Mouse (Mus musculus) kidney, adult 18-20 months (tissue): ENCODE measurements at regions not wholly inside any gene's neighbourhood (a gene's known extent, or its start where the extent isn't known, plus 50 kb on each side); places are given as distances from the start of the nearest gene placed in this dataset.
A peak's percentile ranks its signal among the peaks of the same experiment; 100 is the strongest.

Experiments
- DNase-seq: peaks from one replicate; pipeline ENCODE4 v3.0.0; 2021

DNA sequence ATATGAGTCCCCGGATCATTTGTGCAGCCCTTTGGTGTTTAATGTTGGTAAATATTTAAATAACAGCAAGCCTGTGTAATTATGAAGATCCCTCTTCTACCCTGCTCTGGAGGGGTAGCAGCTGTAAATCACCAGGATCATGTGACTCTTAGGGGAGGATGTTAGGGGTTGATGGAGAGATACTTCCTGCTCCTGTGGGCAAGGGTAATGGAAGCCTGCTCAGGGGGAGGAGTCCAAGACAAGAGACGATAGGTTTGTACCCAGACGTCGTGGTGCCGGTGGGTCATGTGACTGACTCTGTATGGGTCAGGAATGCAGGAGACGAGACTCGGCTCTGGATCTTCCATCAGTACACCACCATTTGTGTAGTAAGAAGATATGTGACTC lies 166.7 kb downstream of the Cdh26 start:
- DNase-seq, result no peak

DNA sequence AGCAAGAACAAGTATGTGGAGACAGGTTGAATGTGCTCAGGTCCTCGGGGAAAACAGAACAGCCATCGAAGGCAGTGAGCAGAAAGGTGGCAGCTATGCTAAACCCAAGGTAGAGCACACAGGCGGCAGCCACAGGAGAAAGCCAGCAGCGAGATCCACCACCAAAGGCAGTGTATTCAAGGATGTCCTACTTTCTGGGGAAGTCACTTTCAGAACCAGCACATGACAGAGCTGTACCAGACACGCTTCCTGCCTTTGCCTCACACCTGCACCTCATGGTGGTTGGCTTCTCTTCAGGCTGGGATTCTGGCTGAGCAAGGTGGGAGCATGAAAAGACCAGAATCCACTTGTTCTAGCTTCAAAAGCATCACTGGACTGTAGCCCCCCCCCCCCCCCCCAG lies 168.0 kb downstream of the Cdh26 start:
- DNase-seq, result no peak

DNA sequence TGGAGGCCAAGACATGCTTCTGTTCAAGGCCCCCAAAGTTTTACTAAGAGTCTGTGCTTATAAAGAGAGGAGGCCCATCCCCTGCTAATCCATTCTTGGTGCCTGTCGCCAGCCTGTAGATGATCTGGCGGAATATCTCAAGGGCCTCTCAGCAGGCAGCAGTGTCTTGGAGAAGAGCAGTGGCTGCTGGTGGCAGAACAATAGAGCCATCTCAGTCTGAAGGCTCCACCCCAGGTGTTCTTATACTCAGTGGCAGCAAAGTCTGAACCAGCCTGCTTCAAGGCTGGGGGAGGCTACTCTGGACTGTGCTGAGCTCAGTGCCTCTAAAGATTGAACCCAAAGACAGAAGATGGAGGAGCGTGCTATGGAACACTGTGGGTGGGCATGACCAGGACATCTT lies 168.5 kb downstream of the Cdh26 start:
- no peak for DNase-seq

DNA sequence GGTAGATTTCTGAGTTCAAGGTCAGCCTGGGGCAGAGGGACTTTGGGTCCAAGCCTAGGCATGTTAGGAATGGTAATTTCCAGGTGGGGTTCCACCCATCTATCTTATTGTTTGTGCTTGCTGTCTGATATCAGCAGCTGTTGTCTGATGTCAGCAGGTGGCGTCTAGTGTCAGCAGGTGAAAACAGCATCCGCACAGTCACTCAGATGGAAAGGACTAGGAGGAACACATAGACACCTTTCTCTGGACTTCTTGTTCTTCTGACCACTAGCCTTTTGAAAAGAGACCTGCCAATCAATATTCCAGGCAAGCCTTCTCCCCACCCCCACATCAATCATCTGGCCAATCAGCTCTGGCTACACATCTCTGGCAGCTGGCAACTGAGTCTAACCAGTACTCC lies 173.1 kb downstream of the Cdh26 start:
- no peak for DNase-seq

DNA sequence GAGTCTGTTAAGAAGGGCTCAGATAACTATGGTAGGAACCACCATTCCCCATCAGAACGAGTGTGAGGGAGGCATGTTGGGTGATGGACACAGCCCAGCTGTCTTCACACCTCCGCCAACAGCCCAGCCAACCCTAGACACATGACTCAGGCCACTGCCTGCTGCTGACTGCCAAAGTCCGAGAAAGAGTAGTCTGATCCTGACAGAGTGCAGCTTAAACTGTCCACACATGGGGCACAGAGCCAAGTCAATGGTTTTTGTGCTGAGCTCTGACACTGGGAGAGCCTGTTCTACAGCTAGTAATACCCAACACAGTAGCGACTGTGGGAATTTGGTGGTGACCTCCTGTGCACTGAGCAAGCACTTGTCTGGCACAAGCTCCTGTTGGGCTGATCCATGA lies 176.4 kb downstream of the Cdh26 start:
- peak; percentile 83 for DNase-seq

DNA sequence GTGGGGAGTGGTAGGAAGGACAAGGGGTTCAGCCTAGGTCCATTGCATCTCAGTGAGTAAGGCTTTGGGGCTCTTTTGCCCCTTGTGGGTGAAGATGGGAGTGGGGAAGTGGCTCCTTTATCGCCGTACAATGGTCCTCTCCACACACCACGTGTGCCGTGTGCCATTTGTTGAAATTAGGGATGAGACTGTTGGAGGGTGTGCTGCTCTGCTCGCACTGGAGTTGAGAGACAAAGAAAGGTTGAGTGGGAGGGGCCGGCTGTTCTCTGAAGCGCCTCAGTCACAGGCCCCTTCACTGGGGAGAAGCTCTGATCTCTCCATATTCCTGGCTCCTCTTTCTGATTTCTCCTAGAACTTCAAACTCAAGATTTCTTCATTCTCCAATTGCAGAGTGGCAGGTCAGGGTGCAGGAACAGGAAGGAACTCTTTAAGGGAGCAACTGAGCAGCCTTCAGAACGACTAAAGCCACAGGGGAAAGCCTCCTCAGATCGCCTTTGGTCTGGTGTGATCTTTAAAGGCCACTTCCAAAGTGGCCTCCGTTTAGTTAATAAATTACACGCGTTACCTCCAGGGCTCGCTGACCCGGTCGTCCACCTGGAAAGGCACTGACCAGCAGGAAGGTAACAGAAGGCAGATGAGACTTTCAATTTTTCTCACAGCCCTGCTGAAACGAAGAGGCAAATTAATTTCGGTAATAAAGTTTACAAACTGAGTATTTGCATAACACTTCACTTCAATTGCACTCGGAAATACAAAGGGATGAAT lies 180.1 kb downstream of the Cdh26 start:
- DNase-seq, result peak; percentile 63

GRCm38 (mm10) chr2:178614761-178615160 lies 184.4 kb downstream of the Cdh26 start:
- DNase-seq, result no peak

- no peak for DNase-seq
Measured at GRCm38 (mm10) chr2:178622801-178623200, 192.5 kb downstream of the Cdh26 start.

- no peak for DNase-seq
Measured at GRCm38 (mm10) chr2:178624475-178624874, 194.1 kb downstream of the Cdh26 start.

DNA sequence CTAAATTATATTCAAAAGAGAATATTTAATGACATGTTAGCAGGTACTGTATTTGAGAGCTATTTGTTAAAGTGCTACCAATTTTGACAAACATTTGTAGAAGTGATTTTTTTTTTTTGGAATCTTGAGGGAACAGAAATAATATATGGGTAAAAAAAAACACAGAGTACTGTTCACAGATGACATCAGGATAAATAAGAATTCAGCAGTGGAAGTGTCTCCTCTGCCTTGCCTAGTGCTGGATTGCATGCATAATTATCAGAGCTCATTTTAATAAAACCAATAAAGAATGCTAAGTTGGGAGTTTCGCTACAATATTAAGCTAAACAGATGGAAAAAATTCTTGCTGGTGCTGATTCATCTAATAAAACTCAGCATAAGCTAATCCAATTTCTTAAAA lies 194.6 kb downstream of the Cdh26 start:
- no peak for DNase-seq

DNA sequence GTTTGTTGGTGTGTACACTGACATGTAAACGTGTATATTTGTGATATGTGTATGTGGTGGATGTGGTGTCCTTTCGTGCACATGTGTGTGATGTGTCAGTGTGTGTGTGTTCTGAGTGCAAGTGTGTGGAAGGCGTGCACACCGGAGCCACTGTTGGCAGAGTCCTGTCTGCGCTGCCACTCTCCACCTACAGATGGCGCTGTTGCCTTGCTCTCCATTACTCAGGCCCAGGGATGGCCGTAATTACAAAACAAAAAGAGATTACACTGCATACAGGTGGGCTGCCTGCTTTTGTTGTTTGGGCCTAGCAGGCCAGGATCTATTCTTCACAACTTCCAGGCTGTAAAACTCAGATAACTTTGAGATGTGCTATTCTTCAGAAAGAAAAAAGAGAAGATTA lies 199.4 kb downstream of the Cdh26 start:
- peak; percentile 78 for DNase-seq

DNA sequence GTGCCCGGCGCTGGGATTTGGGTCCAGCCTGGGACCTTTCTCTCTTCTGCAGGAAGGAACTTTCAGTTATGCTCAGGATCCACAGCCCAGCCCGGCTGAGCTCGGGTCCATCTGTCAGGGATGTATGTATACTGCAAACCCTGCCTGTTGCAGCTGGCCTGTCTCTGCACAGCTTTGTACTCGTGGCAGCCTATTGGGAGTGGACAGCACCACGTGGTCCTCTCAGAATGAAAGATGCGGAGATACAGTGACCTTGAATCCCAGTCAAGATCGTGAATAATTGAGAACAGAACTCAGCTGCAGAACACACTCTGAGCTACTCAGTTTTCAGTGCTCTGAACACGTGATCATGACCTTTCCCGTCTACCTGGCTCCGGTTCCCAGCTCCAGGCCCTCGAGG lies 200.2 kb downstream of the Cdh26 start:
- no peak for DNase-seq

DNA sequence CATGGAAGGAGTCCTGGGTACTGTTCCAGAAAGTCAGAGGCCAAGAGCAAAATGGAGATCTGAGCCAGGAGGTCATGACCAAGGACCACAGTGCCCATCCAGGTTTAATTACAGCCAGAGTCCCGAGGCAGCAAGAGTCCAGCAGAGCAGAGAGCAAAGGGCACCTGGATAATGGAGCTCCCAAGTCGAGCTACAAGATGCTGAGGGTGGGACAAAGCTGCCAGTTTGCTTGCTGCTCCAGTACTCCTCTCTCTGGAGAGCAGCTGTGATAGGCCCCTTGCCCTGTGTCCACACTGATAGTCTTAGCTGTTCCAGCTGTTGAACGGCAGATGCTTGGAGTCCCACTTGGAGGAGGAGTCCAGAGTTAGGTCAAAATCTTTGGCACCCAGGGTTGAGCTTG lies 201.0 kb downstream of the Cdh26 start:
- peak; percentile 63 for DNase-seq

DNA sequence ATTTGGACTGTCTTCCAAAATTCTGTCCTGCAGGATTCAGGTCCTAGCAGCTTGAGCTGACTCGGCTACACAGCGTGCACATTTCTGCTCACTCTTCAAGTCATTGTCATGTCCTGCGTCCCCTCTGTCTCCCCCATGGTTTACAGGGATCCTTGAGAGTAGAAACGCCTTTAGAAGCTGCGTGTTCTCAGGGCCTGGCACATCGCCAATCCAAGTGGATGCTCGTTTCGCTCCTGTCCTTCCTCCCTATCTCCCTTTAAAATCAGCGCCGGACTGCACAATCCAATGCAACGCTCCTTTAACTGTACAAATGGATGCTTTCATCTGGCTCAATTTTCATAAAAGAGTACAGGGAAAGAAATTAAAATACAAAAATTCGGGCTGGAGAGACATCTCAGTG lies 201.6 kb downstream of the Cdh26 start:
- no peak for DNase-seq

DNA sequence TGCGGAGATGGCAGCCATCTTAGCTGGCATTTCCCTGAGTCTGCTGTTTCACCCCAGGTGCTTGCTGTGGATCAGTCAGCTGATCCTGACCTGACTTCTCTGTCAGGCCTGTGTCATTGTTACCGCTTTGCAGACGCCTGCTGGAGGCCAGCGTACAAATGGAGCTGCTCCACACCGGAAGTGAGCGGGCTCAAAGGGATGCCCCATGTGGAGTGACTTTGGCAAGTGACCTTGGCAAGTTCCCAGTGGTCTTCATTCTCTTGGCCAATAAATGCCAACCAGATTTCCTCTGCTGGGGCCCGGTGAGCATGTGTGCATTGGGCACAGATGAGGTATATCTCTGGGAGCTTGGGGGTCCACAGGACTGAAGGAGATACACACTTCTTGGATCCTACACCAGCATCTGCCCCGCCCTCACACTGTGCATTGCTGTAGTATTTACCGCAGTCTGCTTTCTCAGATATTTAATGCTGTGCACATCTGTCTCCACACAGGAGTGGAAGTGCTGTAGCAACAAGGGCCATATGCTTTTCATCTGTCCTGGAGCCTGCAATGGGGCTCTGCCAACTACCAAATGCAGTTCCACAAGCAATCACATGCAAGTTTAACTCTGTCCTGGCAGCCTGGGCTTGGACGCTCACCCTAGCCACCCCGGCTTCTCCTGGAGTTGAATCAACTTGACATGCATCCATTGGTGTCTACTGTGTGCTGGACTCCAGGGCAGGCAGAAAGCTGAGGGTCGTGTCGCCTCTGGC lies 202.7 kb downstream of the Cdh26 start:
- no peak for DNase-seq

- no peak for DNase-seq
Measured at GRCm38 (mm10) chr2:178634116-178634515, 203.8 kb downstream of the Cdh26 start.

- DNase-seq, result no peak
Measured at GRCm38 (mm10) chr2:178635685-178636084, 205.4 kb downstream of the Cdh26 start.

DNA sequence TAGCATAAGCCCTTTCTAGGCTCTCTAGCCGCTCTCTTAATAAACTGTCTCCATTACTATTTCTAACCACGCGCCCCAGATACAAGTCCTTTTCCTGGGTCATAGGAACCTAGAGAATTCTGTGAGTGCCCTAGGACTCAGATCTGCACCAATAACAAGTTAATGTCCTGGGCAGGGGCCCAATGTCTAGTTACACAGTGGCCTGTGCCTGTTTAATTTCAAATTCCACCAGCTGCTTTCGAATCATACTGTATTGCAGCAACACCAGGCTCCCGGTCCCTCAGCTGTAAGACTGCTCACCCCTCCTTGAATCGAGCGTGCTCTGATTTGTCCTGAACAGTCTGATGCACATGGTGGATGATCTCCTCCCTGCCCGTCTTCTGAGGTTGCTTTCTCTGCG lies 206.6 kb downstream of the Cdh26 start:
- peak; percentile 64 for DNase-seq

GRCm38 (mm10) chr2:178642137-178643052 lies 212.1 kb downstream of the Cdh26 start:
- DNase-seq, result no peak

DNA sequence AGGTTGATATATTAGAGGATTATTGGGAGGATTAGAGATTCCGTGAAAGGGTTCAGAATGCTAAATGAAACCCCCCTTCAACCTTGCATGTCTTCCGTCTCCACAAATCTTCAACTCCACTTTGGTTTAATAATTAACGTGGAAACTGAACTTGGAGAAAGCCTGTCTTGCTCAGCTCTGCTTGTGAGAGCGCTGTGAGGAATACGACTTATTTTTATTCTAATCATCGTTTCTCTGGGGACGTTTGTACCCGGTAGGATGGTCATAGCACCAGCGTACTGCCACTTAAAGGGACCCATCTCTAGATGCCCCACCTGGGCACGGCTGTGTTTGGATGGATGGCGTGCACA lies 212.7 kb downstream of the Cdh26 start:
- no peak for DNase-seq

GRCm38 (mm10) chr2:178643841-178644240 lies 213.5 kb downstream of the Cdh26 start:
- no peak for DNase-seq

DNA sequence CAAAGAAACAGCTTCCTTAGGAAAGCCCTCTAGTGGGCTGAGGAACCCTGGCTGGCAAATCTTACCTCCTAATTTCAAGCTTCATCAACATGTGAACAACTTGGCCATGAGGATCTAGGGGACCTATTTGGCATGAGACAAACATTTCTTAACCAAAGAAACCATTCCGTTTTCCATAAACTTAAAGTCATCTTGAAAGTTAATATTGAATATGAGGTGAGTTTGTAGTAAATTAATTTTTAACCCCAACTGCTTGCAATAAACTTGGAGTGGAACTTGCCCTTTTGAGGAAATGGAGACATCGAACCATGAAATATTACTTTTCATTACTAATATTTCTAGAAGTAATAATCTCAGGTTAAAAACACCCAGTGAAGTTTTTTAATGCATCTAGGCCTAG lies 229.7 kb downstream of the Cdh26 start:
- DNase-seq, result no peak

- no peak for DNase-seq
Measured at GRCm38 (mm10) chr2:178662396-178662795, 232.1 kb downstream of the Cdh26 start.

GRCm38 (mm10) chr2:178664977-178665376 lies 234.6 kb downstream of the Cdh26 start:
- DNase-seq, result peak; percentile 62
